Mouse (Mus musculus) embryonic fibroblast, embryonic 13.5 days (primary cell): Measurements from ENCODE around the gene Pcgf1. TPM values are rescaled to one million over a fixed set of nuclear protein-coding genes. Genes with fewer than 3 reads are reported as not detected.

Experiments used
- H3K27ac ChIP-seq: 2 replicates; pipeline ENCODE4 v1.5.1; 2012; ENCODE audit warnings: low read length, control low read depth, inconsistent platforms; ENCODE audit not compliant: insufficient read depth
- H3K4me1 ChIP-seq: 2 replicates; pipeline ENCODE4 v1.6.1; 2011; ENCODE audit warnings: low read length; ENCODE audit not compliant: control insufficient read depth, insufficient read depth
- H3K4me3 ChIP-seq: 2 replicates; pipeline ENCODE4 v1.5.1; 2011; ENCODE audit warnings: mild to moderate bottlenecking, control low read depth, low read length; ENCODE audit not compliant: insufficient read depth
- CTCF ChIP-seq: IDR thresholded peaks from 2 replicates; pipeline ENCODE4 v1.5.1; 2011; ENCODE audit warnings: mild to moderate bottlenecking, control low read depth, low read length, moderate library complexity, borderline replicate concordance; ENCODE audit not compliant: insufficient read depth
- POLR2A ChIP-seq: IDR thresholded peaks from 2 replicates; pipeline ENCODE4 v1.6.1; 2011; ENCODE audit warnings: low read depth, mild to moderate bottlenecking, control low read depth, low read length, moderate library complexity
- polyA plus RNA-seq: library from polyadenylated mRNA; stranded (reverse); fragments of >200 nt; gene quantifications from 2 replicates; pipeline ENCODE4 v1.2.4, GENCODE M21; 2011; ENCODE audit warnings: low read depth; ENCODE audit not compliant: missing spikeins, insufficient read length

Gene Pcgf1
- polyA plus RNA-seq, 1 experiment = 15.2 TPM

- TF ChIP-seq POLR2A (peak; percentile 77), CTCF (no peak)
- Histone ChIP-seq H3K27ac (peak within 1 kb of the TSS; percentile 76), H3K4me3 (peak within 1 kb of the TSS; percentile 95), H3K4me1 (peaks cover 10% of the 10 kb centered on the region; the same call in 1 of the 2 replicates)
Observed at GRCm38 (mm10) chr6:83120930-83121862, 43.5 kb downstream of the Pcgf1 start, which contains the start of gene Wbp1. Wbp1 (minus strand) TSS chr6:83121559.

- TF ChIP-seq POLR2A = no peak
- TF ChIP-seq CTCF = no peak
- peak overlapping the region; percentile 72 for H3K4me3 ChIP-seq
- H3K4me1 ChIP-seq = peaks cover 4% of the 10 kb centered on the region; the same call in 1 of the 2 replicates
- H3K27ac ChIP-seq = peak overlapping the region; percentile 76
Observed at GRCm38 (mm10) chr6:83121863-83122710, 44.4 kb downstream of the Pcgf1 start.

DNA sequence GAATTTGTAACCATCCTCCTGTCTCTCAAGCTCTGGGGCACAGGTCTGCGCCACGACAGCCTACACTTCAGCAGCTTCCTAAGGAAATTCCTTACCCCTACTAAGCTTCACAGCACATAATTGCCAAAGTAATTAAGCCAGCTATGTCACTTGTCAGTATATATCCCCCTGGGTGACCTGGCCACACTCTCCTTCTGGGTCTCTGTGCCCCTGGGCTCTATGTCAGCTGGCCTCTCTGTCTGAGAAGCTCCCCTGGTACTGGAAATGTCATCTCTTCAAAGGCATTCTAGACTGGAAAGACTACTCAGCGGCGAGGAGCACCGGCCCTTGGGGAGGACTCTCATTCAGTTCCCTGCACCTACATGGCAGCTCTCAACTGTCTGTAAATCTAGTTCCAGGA, 45.3 kb downstream of the Pcgf1 start:
- Histone ChIP-seq H3K4me3 (no peak overlapping the region), H3K27ac (no peak overlapping the region), H3K4me1 (peaks cover 4% of the 10 kb centered on the region; the same call in 1 of the 2 replicates)
- TF ChIP-seq CTCF = no peak
- TF ChIP-seq POLR2A = no peak

GRCm38 (mm10) chr6:83124851-83125312, 47.2 kb downstream of the Pcgf1 start:
- peak; percentile 63 for TF ChIP-seq POLR2A
- TF ChIP-seq CTCF = no peak
- Histone ChIP-seq H3K27ac (no peak overlapping the region), H3K4me3 (peak overlapping the region; percentile 75)

GRCm38 (mm10) chr6:83125331-83125730, 47.7 kb downstream of the Pcgf1 start, which contains the start of gene Ino80b:
Ino80b (minus strand) TSS chr6:83125431.
- TF ChIP-seq CTCF = no peak
- TF ChIP-seq POLR2A = no peak
- peaks cover 4% of the 10 kb centered on the region; the same call in 1 of the 2 replicates for H3K4me1 ChIP-seq
- H3K27ac ChIP-seq = no peak within 1 kb of the TSS
- peak within 1 kb of the TSS; percentile 75 for H3K4me3 ChIP-seq

More at GRCm38 (mm10) chr6:83124851-83125312, 47.2 kb downstream of the Pcgf1 start:
- H3K4me1 ChIP-seq = peaks cover 4% of the 10 kb centered on the region; the same call in 1 of the 2 replicates

GRCm38 (mm10) chr6:83127419-83127818, 49.8 kb downstream of the Pcgf1 start:
- Histone ChIP-seq H3K4me3 (no peak overlapping the region), H3K4me1 (peaks cover 4% of the 10 kb centered on the region; the same call in 1 of the 2 replicates), H3K27ac (no peak overlapping the region)
- no peak for TF ChIP-seq POLR2A
- TF ChIP-seq CTCF = no peak

Other genes starting within 250 kb of the Pcgf1 start
- gene Sema4f, start 138.1 kb upstream of the Pcgf1 start, polyA plus RNA-seq = 1.3 and 2.7 TPM in 2 replicates
- 0.78 TPM in 1 of 2 replicates, not detected in the other for gene M1ap, start 131.0 kb upstream of the Pcgf1 start, polyA plus RNA-seq
- gene Dok1, start 44.4 kb upstream of the Pcgf1 start, polyA plus RNA-seq = 37.9 and 56.4 TPM in 2 replicates
- gene Loxl3, start 43.7 kb upstream of the Pcgf1 start, polyA plus RNA-seq = 124 and 241 TPM in 2 replicates
- gene Aup1, start 23.3 kb upstream of the Pcgf1 start, polyA plus RNA-seq = 129 and 133 TPM in 2 replicates
- gene Htra2, start 22.6 kb upstream of the Pcgf1 start, polyA plus RNA-seq = 56.3 and 60.8 TPM in 2 replicates
- 0.25 and 0.84 TPM in 2 replicates for gene Dqx1, start 20.0 kb upstream of the Pcgf1 start, polyA plus RNA-seq
- gene Tlx2, start 7.6 kb upstream of the Pcgf1 start, polyA plus RNA-seq = not detected in 2 replicates
- gene Lbx2, start 8.5 kb downstream of the Pcgf1 start, polyA plus RNA-seq = not detected in 2 replicates
- gene Ccdc142, start 23.7 kb downstream of the Pcgf1 start, polyA plus RNA-seq = 0.60 TPM in 1 of 2 replicates, not detected in the other
- gene Gm42688, start 23.7 kb downstream of the Pcgf1 start, polyA plus RNA-seq = 1.2 and 1.9 TPM in 2 replicates
- 41.9 and 42.7 TPM in 2 replicates for gene Mrpl53, start 31.2 kb downstream of the Pcgf1 start, polyA plus RNA-seq
- gene Mogs, start 37.6 kb downstream of the Pcgf1 start, polyA plus RNA-seq = 28.0 TPM in 2 replicates
- gene Wbp1, start 43.7 kb downstream of the Pcgf1 start, polyA plus RNA-seq = 37.3 and 44.5 TPM in 2 replicates
- gene Ino80b, start 47.6 kb downstream of the Pcgf1 start, polyA plus RNA-seq = 6.6 and 7.4 TPM in 2 replicates
- 13.4 and 15.4 TPM in 2 replicates for gene Rtkn, start 57.6 kb downstream of the Pcgf1 start, polyA plus RNA-seq
- gene Wdr54, start 78.5 kb downstream of the Pcgf1 start, polyA plus RNA-seq = 5.4 TPM in 2 replicates
- 0.51 and 0.70 TPM in 2 replicates for gene 1700003E16Rik, start 78.5 kb downstream of the Pcgf1 start, polyA plus RNA-seq
- gene Dctn1, start 88.1 kb downstream of the Pcgf1 start, polyA plus RNA-seq = 92.5 and 98.8 TPM in 2 replicates
- gene Slc4a5, start 142.0 kb downstream of the Pcgf1 start, polyA plus RNA-seq = not detected in 2 replicates
- gene Mthfd2, start 248.0 kb downstream of the Pcgf1 start, polyA plus RNA-seq = 123 and 138 TPM in 2 replicates
- gene Mob1a, start 248.1 kb downstream of the Pcgf1 start, polyA plus RNA-seq = 139 and 148 TPM in 2 replicates